Mouse (Mus musculus): ENCODE results near the gene 4930556J24Rik.
"Not testable (repeated sequence)": the region's sequence is repeated elsewhere in the genome, so short reads cannot be mapped to it uniquely, and the experiment has no call there.

The 4930556J24Rik gene

DNA sequence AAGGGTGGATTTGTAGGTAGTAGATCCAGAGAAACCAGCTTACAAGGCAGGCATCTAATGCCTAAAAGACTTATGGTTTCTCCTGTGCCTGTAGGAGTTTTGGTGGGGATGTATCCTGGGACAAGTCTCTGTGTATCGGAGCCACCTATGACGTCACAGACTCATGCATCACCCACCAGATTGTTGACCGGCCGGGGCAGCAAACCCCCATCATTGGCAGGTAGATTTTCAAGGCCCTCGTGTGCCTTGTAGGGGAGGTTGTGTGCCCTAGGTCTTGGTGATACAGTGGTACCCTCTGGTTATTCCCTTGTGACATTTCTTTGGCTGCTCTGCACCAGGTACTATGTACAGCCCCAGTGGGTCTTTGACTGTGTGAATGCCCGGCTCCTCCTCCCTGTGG lies at the start of gene 4930556J24Rik:
Gene 4930556J24Rik (minus strand): TSS at position 101 of the 400 bp plus-strand sequence.
- DNase-seq (ENCODE audit: low spot score), result no peak

DNA sequence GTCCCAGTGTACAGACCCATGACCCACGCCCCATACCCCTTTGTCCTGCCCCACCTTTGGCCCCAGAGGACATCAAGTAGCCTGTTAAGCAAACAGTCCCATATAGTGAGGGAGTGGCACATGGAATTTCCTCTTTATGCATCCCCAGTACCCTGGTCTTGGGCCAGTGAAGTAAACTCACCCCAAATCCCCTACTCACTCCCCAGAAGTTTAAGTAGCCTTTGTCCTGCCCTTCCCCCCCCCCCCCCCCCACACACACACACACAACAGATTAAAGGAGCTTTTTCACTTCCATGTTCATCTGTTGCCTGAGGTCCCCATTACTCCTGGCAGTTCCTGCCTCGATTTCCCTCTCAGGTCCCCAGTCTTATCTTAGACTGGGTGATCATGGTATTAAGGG lies 46.7 kb upstream of the 4930556J24Rik start:
- no peak for DNase-seq (ENCODE audit: low spot score)

DNA sequence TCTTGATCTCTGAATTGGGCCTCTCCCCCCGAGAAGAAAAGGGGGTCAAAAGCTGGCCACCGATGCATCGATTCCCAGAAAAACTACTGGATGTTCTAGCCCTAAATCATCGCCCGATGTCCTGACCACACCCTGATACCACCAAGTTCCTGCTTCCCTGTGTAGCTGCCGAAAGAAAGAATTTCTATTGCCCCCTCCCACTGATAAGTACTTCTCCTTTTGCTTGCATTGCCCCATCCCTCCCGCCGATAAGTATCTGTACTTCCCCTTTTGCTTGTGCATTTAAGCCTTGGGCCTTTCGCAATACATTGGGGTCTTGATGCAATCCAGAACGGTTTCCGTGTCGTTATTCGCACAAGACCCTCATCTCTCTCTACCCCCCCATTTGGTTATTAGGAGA lies 45.5 kb upstream of the 4930556J24Rik start:
- DNase-seq (ENCODE audit: low spot score), result not testable (repeated sequence)

- DNase-seq (ENCODE audit: low spot score), result not testable (repeated sequence)
Measured at GRCm38 (mm10) chr11:4015796-4016195, 39.2 kb upstream of the 4930556J24Rik start.

GRCm38 (mm10) chr11:4012616-4013015 lies 36.0 kb upstream of the 4930556J24Rik start:
- DNase-seq (ENCODE audit: low spot score), result no peak

DNA sequence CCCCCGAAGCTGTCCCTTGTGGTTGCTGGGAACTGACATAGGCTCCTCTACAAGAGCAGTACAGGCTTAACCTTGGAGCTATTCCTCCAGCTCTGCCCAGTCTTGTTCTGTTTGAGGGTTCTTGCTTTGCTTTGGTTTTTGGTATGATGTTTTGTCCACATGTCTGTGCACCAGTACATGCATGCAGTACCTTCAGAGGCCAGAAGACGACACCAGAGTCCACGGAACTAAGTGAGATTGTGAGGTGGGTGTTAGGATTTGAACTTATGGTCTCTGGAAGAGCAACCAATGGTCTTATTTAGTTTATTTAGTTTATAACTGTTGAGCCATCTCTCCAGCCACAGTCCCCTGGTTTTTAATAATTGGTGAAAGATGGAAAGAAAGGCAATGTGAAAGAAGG lies 29.9 kb upstream of the 4930556J24Rik start:
- no peak for DNase-seq (ENCODE audit: low spot score)

DNA sequence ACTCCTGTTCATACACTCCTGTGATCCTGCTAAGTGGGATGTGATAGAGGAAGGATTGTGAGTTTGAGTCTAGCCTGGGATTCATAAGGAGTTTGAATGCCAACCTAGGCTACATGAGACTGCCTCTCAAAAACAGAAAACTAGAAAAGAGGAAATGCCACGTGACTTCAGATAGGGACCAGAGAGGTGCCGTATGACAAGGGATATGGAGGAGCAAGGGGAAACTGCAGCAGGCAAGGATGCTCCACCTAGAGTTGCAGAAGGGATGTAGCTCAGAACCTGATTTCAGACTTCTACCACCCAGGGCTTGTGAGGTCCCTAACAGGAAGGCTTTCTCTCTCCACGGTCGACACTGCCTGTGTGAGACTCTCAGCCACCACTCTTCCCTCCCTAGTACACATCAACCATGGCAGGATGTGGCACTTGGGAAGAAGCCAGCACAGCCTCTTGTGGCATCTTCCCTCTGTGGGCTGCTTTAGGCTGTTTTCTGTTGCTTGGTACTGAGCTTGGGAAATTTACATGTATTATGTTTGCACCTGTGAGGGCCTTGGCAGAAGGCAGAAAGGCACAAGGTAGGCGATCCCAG lies 28.7 kb upstream of the 4930556J24Rik start:
- no peak for DNase-seq (ENCODE audit: low spot score)

- DNase-seq (ENCODE audit: low spot score), result peak; percentile 73
Measured at GRCm38 (mm10) chr11:4001603-4002002, 25.0 kb upstream of the 4930556J24Rik start.

DNA sequence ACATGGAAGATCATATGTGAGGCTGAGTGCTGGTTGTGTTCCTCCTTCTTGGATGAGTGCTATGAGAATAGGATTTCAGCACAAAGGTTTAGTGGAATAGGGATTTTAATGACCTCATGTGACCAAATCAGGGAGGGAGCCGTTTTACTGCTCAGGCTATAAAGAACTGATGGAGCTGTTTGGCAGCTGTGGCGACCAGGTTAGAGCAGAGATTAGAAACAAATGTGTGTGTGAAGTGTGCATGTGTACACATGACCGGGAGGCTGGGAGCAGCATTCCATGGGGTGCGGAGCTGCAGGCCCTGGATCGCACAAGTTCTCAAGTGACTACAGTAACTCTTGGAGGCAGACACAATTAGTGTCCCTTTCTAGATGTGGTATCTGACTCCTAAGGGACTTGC lies 23.0 kb upstream of the 4930556J24Rik start:
- no peak for DNase-seq (ENCODE audit: low spot score)

- DNase-seq (ENCODE audit: low spot score), result no peak
Measured at GRCm38 (mm10) chr11:3997978-3998720, 21.6 kb upstream of the 4930556J24Rik start.

DNA sequence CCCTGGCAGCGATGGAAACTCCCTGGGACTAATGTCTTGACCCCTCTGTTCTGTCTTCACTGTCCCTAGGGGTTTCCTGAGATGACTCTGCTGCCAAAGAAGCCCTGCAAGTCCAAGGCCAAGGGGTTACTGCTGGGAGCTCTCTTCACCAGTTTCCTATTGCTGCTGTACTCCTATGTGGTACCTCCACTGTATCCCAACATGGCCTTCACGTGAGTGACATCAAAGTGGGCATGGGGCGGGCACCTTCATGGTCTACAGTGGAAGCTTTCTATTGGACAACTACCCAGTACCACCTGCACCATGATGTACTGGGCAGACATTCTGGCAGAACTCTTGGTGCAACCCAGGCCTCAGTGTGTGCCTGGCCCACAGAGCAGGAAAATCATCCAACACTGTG lies 20.3 kb upstream of the 4930556J24Rik start:
- DNase-seq (ENCODE audit: low spot score), result no peak

GRCm38 (mm10) chr11:3995511-3995910 lies 18.9 kb upstream of the 4930556J24Rik start:
- no peak for DNase-seq (ENCODE audit: low spot score)

GRCm38 (mm10) chr11:3993914-3994313 lies 17.3 kb upstream of the 4930556J24Rik start:
- no peak for DNase-seq (ENCODE audit: low spot score)

DNA sequence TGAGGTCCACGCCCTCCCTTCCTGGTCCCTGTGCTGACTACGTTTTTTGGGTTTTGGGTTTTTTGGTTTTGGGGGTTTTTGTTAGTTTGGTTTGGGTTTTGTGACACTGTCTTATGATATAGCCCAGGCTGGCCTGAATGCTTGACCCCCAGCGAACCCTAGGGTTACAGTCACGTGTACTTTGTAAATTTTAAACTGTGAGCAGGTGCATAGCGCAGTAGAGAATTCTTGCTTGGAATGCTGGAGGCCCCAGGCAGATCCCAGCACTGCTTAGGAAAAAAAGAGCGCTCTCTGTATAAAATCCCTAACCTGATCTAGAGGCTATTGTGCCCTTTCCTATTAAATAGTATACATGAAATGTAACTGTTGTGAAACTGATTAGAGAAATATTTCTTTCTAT lies 16.6 kb upstream of the 4930556J24Rik start:
- DNase-seq (ENCODE audit: low spot score), result no peak

- DNase-seq (ENCODE audit: low spot score), result no peak
Measured at GRCm38 (mm10) chr11:3989748-3990147, 13.2 kb upstream of the 4930556J24Rik start.

GRCm38 (mm10) chr11:3983863-3984745 lies 7.5 kb upstream of the 4930556J24Rik start:
- no peak for DNase-seq (ENCODE audit: low spot score)

DNA sequence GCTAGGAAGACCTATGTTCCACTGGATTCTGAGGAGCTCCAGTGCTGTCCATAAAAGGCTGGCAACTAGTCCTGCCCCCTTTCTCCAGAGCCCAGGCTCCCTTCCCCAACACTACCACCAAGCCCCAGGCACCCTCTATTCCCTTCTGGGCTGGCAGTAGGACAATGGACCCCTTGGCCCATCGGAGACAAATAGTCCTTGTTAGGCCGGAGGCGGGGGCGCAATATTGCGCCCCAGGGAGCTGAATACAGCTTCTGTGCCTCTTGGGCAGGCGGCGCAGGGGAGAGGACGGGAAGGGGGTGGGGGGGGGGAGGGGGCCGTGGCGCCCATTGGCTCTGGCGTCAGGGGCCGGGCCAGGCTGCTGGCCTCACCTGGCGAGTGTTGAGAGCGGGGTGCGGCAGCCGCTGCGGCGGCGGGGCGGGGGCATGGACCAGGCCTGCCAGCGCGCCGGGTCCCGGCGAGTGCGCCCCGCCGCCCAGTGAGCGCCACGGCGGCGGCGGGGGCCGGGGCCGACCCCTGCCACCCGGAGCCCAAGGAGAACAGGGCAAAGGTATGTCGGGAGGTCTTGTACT lies 6.8 kb upstream of the 4930556J24Rik start, which contains the start of gene Gal3st1:
Gene Gal3st1 (plus strand): TSS at position 346 of the 572 bp plus-strand sequence.
- peak; percentile 55 for DNase-seq (ENCODE audit: low spot score)

GRCm38 (mm10) chr11:3982275-3983209 lies 6.0 kb upstream of the 4930556J24Rik start:
- no peak for DNase-seq (ENCODE audit: low spot score)

DNA sequence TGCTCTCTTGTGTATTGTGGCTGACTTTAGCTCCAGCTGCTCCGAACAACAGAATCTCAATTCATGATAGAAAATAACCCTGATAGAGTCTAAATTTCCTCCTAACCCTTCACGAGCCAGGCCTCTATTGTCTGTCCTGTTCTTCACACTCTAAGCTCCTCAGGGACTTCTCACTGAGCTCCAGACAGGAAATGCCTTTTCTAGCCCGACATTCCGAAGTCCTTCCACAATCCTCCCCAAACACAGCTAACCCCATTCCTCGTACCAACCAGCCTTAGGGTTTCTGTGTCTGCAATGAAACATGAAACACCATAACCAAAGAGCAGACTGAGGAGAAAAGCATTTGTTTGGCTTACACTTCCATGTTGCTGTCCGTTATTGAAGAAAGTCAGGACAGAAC lies 5.0 kb upstream of the 4930556J24Rik start:
- DNase-seq (ENCODE audit: low spot score), result no peak

DNA sequence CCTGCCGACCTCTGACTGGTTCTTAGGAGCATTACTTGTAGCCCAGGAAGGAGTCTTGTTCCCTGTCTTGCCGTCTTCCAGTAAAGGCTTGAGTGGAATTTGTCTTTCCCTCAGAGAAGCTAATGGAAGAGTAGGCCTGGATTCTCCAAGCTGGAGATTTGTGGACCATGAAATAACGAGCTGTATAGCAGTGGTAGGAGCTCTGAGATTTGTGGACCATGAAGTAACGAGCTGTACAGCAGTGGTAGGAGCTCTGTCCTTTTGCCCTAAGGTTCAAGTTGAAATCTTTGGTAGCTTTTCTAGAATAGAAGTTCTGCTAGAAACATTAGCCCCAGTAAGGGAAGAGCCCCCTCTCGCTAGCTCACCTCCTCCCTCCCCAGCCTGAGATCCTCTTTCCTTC lies 1.8 kb upstream of the 4930556J24Rik start:
- DNase-seq (ENCODE audit: low spot score), result no peak

- peak; percentile 46 for DNase-seq (ENCODE audit: low spot score)
Measured at GRCm38 (mm10) chr11:3974311-3974710, 2.3 kb downstream of the 4930556J24Rik start.

Measured in layer of hippocampus, adult 11-12 months (tissue).